Mouse (Mus musculus): ENCODE results near the gene Enox1. TPM values are rescaled to one million over a fixed set of nuclear protein-coding genes. Genes with fewer than 3 reads are reported as not detected.

The Enox1 gene
- polyA plus RNA-seq, 1 experiment from 2014 or later, result 37.1 TPM

DNA sequence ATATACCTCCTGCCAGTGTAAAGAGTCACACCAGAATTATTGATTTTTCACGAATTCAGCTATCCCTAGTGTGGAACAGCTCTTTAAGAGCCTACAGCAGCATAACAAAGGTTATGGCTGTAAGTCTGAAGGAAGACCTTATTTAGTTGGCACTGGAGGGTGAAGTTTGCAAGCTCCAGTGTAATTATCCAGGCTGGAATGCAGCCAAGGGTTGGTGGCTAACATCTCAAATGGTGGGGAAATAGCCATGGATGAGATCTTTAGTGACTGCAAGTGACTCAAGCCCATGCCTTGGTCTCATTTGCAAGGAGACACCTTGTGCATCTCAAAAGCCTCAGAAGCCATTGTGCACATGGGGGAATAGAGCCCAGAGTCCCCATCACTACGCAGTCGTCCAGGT is 5.9 kb downstream of the Enox1 start:
- peaks cover 22% of the 10 kb centered on the region for H3K4me1 ChIP-seq
- no peak overlapping the region for H3K4me3 ChIP-seq
- H3K36me3 ChIP-seq, result peaks cover 3% of the 10 kb centered on the region; the same call in 1 of the 2 replicates
- no peaks in the 10 kb centered on the region for H3K27me3 ChIP-seq (replicated peaks)
- H3K4me2 ChIP-seq (replicated peaks), result no peak overlapping the region
- no peak overlapping the region for H3K9ac ChIP-seq
- ATAC-seq (ENCODE audit: low FRiP score, low read depth), result no peak
- H3K9me3 ChIP-seq, result no peaks in the 10 kb centered on the region
- H3K27ac ChIP-seq, result no peak overlapping the region
- 86% methylated on average over 3 of the region's 3 CpGs for WGBS

DNA sequence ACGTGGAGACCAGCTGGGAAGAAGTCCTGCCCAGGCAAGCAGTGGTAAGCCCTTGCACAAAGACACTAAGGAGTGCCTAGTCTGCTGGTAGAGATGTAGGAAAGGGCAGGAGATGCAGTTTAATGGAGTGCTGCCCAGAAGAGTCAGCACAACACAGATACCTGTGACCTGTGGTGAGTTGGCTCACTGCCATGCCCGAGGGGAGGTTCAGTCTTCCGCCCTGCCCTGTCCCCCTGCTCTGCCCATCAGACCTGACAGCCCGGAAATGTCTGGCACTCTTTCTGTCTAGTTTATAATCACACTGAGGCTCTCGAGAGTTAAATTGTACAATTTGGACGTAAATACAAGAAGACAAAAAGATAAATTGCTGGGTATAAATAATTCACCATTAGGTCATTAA is 7.8 kb downstream of the Enox1 start:
- WGBS, result 72% methylated on average over 6 of the region's 6 CpGs
- no peaks in the 10 kb centered on the region for H3K27me3 ChIP-seq (replicated peaks)
- H3K27ac ChIP-seq, result no peak overlapping the region
- H3K9ac ChIP-seq, result no peak overlapping the region
- no peak for ATAC-seq (ENCODE audit: low FRiP score, low read depth)
- peaks cover 7% of the 10 kb centered on the region for H3K4me1 ChIP-seq
- H3K4me2 ChIP-seq (replicated peaks), result no peak overlapping the region
- H3K36me3 ChIP-seq, result peaks cover 3% of the 10 kb centered on the region; the same call in 1 of the 2 replicates
- no peak overlapping the region for H3K4me3 ChIP-seq
- no peaks in the 10 kb centered on the region for H3K9me3 ChIP-seq

DNA sequence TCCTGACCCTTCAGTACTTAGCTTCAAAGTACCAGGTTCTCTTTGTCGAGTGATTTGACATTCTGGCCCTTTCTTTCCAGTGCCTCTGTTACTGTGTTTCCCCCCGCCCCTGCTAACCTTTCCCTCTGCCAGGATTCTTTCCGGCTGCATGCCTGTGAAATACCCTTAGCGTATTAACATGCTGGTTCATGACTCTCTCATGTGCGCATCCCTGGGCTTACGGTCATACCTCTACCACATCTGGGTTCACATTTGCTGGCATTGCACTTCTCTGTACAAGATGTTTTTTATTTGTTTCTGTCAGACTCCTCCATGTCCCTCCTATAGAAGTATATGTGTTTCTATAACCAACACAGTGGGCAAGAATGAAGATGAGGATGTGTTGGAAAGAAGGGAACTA is 11.6 kb downstream of the Enox1 start:
- H3K9ac ChIP-seq, result no peak overlapping the region
- ATAC-seq (ENCODE audit: low FRiP score, low read depth), result no peak
- H3K36me3 ChIP-seq, result peaks cover 3% of the 10 kb centered on the region; the same call in 1 of the 2 replicates
- H3K4me1 ChIP-seq, result no peaks in the 10 kb centered on the region; the same call in 1 of the 2 replicates
- H3K9me3 ChIP-seq, result no peaks in the 10 kb centered on the region
- no peak overlapping the region for H3K4me2 ChIP-seq (replicated peaks)
- no peak overlapping the region for H3K27ac ChIP-seq
- WGBS, result 94% methylated on average over 6 of the region's 6 CpGs
- H3K4me3 ChIP-seq, result no peak overlapping the region
- no peaks in the 10 kb centered on the region for H3K27me3 ChIP-seq (replicated peaks)

DNA sequence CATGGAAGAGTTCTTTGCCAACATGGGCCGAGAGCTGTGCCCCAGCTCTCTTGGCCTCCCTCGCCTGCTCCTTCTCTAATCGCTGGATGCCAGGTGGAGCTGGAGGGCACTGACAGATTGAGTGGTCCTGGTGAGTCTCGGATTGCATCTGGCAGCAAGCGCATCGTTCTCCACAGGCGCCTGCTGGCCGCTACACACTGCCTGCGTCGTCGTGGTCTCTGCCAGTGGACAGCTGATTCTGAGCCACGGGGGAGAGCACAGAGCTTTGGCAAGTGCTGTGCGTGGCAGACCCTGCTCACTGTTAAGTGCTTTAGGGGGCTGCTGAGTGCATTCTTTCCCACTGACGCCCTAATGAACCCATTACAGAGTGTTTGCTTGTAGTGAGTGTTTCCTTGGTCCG is 17.9 kb downstream of the Enox1 start:
- WGBS, result 75% methylated on average over 15 of the region's 15 CpGs
- Histone ChIP-seq H3K4me3 (no peak overlapping the region), H3K9ac (no peak overlapping the region), H3K27me3 (replicated peaks) (no peaks in the 10 kb centered on the region), H3K9me3 (no peaks in the 10 kb centered on the region), H3K27ac (no peak overlapping the region), H3K4me1 (no peaks in the 10 kb centered on the region), H3K36me3 (no peaks in the 10 kb centered on the region), H3K4me2 (replicated peaks) (no peak overlapping the region)
- ATAC-seq (ENCODE audit: low FRiP score, low read depth), result no peak

DNA sequence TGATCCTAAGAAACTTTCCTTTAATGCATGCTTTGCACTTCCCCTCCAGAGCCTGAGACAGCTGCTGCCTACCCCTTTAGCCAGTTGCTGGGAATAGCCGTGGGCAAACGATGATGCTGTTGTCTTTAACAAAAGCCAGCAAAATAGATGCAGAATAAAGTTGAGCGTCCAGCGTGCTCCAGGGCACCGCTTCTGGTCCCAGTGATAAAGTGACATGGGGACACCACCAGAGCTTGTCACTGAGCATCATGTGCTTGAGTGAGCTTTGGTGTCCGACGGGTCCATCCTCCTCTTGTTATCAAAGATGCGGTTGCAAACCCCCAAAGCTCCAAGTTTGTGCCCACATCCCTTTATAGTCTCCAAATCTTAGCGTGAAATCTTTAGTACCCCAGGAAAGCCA is 18.4 kb downstream of the Enox1 start:
- no peaks in the 10 kb centered on the region for H3K4me1 ChIP-seq
- 89% methylated on average over 9 of the region's 9 CpGs for WGBS
- H3K9me3 ChIP-seq, result no peaks in the 10 kb centered on the region
- no peak for ATAC-seq (ENCODE audit: low FRiP score, low read depth)
- H3K9ac ChIP-seq, result no peak overlapping the region
- no peaks in the 10 kb centered on the region for H3K36me3 ChIP-seq
- H3K4me2 ChIP-seq (replicated peaks), result no peak overlapping the region
- H3K27me3 ChIP-seq (replicated peaks), result no peaks in the 10 kb centered on the region
- H3K4me3 ChIP-seq, result no peak overlapping the region
- H3K27ac ChIP-seq, result no peak overlapping the region

DNA sequence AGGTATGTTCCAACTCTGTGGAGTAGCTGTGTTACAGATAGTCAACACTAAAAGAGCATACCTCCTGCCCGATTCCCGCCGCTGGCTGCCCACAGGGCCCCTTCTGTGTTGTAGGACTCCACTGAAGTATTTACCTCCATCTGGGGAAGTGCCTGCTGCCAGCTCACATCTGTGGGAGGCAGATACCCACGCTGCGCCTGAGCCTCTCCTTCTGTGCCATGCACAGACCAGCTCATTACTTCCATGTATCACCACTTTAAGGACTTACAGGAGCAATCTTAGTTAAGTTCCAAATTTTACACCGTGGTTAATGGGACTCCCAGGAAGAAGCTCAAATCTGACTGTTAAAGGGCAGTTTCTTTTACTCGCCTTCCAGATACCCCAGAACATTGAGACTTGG is 23.7 kb downstream of the Enox1 start:
- no peak for ATAC-seq (ENCODE audit: low FRiP score, low read depth)
- Histone ChIP-seq H3K4me1 (no peaks in the 10 kb centered on the region), H3K4me3 (no peak overlapping the region), H3K4me2 (replicated peaks) (no peak overlapping the region), H3K27ac (no peak overlapping the region), H3K9ac (no peak overlapping the region), H3K36me3 (no peaks in the 10 kb centered on the region), H3K9me3 (no peaks in the 10 kb centered on the region), H3K27me3 (replicated peaks) (no peaks in the 10 kb centered on the region)
- 84% methylated on average over 7 of the region's 7 CpGs for WGBS

DNA sequence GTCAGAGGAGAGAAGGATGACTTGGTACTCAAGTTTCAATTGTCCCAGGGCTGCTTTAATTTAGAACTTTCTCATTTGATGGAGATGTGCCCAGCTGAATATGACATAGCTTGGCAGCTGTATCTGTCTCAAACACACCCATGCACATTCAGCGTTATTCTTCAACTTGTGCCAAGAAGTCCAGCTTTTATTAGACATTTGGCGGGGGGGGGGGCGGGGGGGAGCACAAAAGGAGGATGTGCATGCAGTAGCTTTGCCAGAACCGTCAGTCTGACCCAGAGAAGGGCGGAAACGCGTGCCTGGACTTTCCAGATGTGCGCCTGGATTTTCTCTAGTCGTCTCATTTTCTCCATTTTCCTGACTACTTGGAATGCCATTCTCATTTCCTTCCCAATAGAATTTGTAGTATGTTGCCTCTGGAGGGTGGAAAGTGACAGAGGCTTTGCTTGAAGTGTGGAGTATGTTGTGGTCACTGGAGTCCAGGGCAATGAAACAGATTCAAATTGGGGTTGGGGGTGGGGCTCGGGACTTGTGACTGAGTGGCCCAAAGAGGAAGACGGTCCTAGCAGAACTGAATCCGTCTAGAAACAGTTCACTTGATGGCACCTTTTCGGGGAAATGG is 24.3 kb downstream of the Enox1 start:
- Histone ChIP-seq H3K9me3 (no peaks in the 10 kb centered on the region), H3K36me3 (no peaks in the 10 kb centered on the region), H3K4me3 (no peak overlapping the region), H3K27ac (no peak overlapping the region), H3K4me2 (replicated peaks) (no peak overlapping the region), H3K4me1 (no peaks in the 10 kb centered on the region), H3K9ac (no peak overlapping the region), H3K27me3 (replicated peaks) (no peaks in the 10 kb centered on the region)
- ATAC-seq (ENCODE audit: low FRiP score, low read depth), result no peak
- 80% methylated on average over 13 of the region's 13 CpGs for WGBS

DNA sequence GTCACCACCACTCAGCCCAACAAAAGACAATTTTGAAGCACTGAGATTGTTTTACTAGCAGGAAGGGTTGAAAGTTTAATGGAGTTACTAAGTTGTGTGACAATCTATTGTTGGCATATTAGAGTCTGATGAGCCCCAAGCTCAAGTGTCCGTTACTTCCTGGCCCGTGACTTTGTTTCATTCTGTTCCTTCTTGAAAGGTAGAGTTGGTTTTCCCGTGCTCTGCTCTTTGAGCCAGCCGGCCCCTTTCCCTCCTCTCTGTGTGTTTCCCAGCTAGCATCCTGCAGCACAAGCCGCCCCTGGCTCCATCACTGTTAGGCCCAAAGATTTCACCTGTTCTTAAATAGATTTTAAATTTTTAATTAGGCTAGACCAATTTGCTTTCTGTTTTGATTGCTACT is 26.9 kb downstream of the Enox1 start:
- WGBS, result 88% methylated on average over 5 of the region's 5 CpGs

DNA sequence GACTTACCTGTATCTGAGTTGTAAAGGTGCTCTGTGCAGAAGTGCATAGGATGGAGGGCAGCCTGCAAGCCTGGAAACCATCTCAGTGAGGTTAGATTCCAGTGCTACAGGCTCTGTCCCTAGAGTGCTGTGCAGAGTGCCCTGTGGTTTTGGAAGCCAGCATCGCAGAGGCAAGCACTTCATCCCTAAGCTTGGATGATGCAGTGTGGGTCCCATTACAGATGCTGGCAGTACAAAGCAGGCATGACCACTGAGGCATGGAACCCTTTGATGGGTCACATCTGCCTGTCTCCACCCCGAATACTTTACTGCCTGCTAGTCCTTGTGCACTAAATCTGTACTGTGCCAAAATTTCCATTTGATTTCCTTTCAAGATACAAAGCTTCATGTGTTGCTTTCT is 33.6 kb downstream of the Enox1 start:
- Histone ChIP-seq H3K36me3 (no peaks in the 10 kb centered on the region), H3K4me3 (no peak overlapping the region), H3K27ac (no peak overlapping the region), H3K27me3 (replicated peaks) (no peaks in the 10 kb centered on the region), H3K9me3 (no peaks in the 10 kb centered on the region), H3K9ac (no peak overlapping the region), H3K4me2 (replicated peaks) (no peak overlapping the region), H3K4me1 (peaks cover 20% of the 10 kb centered on the region)
- ATAC-seq (ENCODE audit: low FRiP score, low read depth), result no peak
- WGBS, result 62% methylated on average over 2 of the region's 2 CpGs

More for the DNA sequence above, 26.9 kb downstream of the Enox1 start:
- Histone ChIP-seq H3K4me3 (no peak overlapping the region), H3K27me3 (replicated peaks) (no peaks in the 10 kb centered on the region), H3K9me3 (no peaks in the 10 kb centered on the region), H3K4me1 (0 out of 2 replicates have a peak, but pooled peaks cover 4% of the 10 kb centered on the region), H3K27ac (no peak overlapping the region), H3K36me3 (no peaks in the 10 kb centered on the region), H3K4me2 (replicated peaks) (no peak overlapping the region), H3K9ac (no peak overlapping the region)
- ATAC-seq (ENCODE audit: low FRiP score, low read depth), result no peak

DNA sequence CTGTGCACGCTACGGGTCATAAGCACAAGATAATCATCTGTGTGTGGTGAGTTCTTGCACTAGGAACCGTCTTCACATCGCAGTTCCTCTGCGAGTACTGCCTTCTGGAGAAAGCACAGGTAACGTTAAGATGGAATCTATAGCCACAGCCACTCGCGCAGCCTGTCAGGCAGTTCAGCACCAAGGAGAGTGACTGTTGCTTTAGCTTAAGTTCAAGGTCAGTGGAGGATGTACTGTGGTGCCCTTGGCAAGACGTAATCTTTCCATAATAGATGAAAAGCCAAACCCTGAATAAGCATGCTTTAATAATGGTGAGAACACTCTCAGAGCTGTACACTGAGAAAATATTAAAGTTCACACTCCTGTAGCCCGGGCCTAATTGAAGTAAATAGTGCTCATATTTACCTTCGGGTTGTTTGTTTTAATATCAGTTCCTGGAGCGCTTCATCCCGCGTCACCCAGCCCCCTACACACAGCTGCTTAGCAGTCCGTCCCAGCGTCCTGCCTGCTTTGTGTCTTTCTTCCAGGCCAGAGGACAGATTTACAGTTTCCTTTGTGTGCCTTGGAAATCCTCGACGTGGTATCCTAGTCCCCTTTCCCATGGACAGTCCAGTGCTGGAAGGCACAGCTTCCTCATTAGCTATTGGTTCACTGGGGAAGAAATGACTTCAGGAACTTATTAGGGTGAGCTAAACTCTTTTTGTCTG is 38.9 kb downstream of the Enox1 start:
- H3K4me1 ChIP-seq, result peaks cover 43% of the 10 kb centered on the region
- peak; percentile 89 for ATAC-seq (ENCODE audit: low FRiP score, low read depth)
- 31% methylated on average over 18 of the region's 18 CpGs for whole genome bisulfite sequencing

DNA sequence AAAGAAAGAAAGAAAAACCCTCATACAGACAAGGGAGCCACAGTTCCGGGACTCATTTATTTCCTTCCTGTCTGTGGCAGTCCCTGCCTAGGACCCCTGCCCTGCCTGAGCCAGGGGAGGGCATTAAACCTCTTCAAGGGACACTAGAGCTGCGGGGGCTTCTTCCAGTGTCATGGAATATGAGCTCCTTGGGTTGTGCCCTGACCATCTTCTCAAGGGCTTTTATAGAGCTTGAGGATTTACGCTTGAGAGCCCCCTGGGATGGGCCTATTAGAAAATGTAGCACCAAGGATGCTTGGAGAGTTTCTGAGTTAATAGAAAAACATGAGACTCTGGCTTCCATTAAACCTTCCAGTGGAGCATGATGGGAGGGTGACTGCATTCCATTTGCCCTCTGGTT is 39.7 kb downstream of the Enox1 start:
- Histone ChIP-seq H3K4me3 (no peak overlapping the region), H3K36me3 (no peaks in the 10 kb centered on the region), H3K9ac (no peak overlapping the region), H3K9me3 (no peaks in the 10 kb centered on the region), H3K4me1 (peaks cover 43% of the 10 kb centered on the region), H3K27ac (no peak overlapping the region), H3K27me3 (replicated peaks) (no peaks in the 10 kb centered on the region), H3K4me2 (replicated peaks) (no peak overlapping the region)
- WGBS, result 36% methylated on average over 3 of the region's 3 CpGs
- ATAC-seq (ENCODE audit: low FRiP score, low read depth), result no peak

More for the DNA sequence above, 38.9 kb downstream of the Enox1 start:
- H3K9ac ChIP-seq, result no peak overlapping the region
- H3K27ac ChIP-seq, result no peak overlapping the region
- no peaks in the 10 kb centered on the region for H3K27me3 ChIP-seq (replicated peaks)
- H3K4me3 ChIP-seq, result no peak overlapping the region
- H3K36me3 ChIP-seq, result no peaks in the 10 kb centered on the region
- H3K4me2 ChIP-seq (replicated peaks), result peak overlapping the region; percentile 29
- no peaks in the 10 kb centered on the region for H3K9me3 ChIP-seq

DNA sequence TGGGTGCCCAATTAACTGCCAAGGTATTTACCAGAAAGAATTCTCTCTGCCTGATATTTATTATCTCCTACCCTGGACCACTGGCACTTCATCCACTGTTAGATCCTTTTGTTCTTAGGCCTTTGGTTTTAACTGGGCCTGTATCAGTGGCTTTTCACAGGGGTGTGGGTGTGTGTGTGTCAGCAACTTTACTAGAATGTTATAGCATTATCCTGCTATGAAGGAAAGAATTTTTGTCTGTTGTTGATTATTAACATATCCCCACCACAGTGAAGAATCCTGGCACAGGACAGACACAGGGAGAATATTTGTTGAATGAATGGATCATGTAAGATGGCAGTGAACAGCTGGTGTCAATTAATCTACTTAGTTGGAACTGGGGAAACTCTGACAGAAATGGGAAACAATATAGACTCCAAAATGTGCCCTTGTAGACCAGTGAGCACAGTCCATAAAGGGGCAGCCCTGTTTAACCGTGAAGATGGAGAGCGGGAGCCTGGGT is 40.9 kb downstream of the Enox1 start:
- no peaks in the 10 kb centered on the region for H3K9me3 ChIP-seq
- H3K9ac ChIP-seq, result no peak overlapping the region
- ATAC-seq (ENCODE audit: low FRiP score, low read depth), result no peak
- WGBS, result 72% methylated on average over 2 of the region's 2 CpGs
- no peaks in the 10 kb centered on the region for H3K27me3 ChIP-seq (replicated peaks)
- H3K4me1 ChIP-seq, result peaks cover 43% of the 10 kb centered on the region
- H3K4me2 ChIP-seq (replicated peaks), result no peak overlapping the region
- H3K4me3 ChIP-seq, result no peak overlapping the region
- H3K36me3 ChIP-seq, result no peaks in the 10 kb centered on the region
- H3K27ac ChIP-seq, result no peak overlapping the region

DNA sequence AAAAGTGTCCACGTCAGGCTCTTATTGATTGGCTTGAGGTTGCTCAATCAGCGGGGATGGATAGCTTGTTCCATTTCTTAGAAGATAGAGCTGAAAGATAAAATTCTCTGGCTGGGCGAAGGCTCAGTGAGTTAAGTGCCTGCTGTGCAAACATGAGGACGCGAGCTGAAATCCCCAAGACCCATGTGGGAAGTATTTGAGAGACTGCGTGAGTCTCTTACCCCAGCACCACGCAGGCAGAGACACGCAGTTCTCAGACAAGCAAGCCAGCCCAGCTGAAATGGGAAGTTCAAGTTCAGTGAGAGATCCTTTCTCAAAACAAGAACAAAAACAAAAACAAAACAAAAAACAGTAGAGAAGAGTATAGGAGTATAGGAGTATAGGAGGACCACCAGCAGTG is 54.3 kb downstream of the Enox1 start:
- 86% methylated on average over 8 of the region's 8 CpGs for WGBS
- Histone ChIP-seq H3K27ac (no peak overlapping the region), H3K36me3 (no peaks in the 10 kb centered on the region)

More for the DNA sequence above, 54.3 kb downstream of the Enox1 start:
- Histone ChIP-seq H3K4me2 (replicated peaks) (no peak overlapping the region), H3K4me3 (no peak overlapping the region), H3K27me3 (replicated peaks) (no peaks in the 10 kb centered on the region), H3K9ac (no peak overlapping the region), H3K9me3 (no peaks in the 10 kb centered on the region), H3K4me1 (no peaks in the 10 kb centered on the region)
- ATAC-seq (ENCODE audit: low FRiP score, low read depth), result no peak

Measured in neural tube, embryonic 12.5 days (tissue).